Mouse (Mus musculus): ENCODE data around the gene Gns. TPM values are rescaled to one million over a fixed set of nuclear protein-coding genes. Genes with fewer than 3 reads are reported as not detected.
A peak's percentile ranks its signal among the peaks of the same experiment; 100 is the strongest.

Gns gene
- polyA plus RNA-seq, 1 experiment: 42.6 TPM

- TF ChIP-seq CTCF (IDR thresholded peaks at IDR 0.05; ENCODE audit: borderline replicate concordance, extremely low read depth, insufficient read depth, insufficient read length): no peak
- no peak for TF ChIP-seq POLR2A (IDR thresholded peaks at IDR 0.05; ENCODE audit: borderline replicate concordance, extremely low read depth, insufficient read depth, insufficient read length, poor library complexity, severe bottlenecking)
- DNase-seq (ENCODE audit: low read depth): peak; percentile 88
Measured at GRCm38 (mm10) chr10:121340754-121341593, 23.9 kb upstream of the Gns start.

GRCm38 (mm10) chr10:121342260-121342659, 22.6 kb upstream of the Gns start:
- no peak for TF ChIP-seq POLR2A (IDR thresholded peaks at IDR 0.05; ENCODE audit: borderline replicate concordance, extremely low read depth, insufficient read depth, insufficient read length, poor library complexity, severe bottlenecking)
- TF ChIP-seq CTCF (IDR thresholded peaks at IDR 0.05; ENCODE audit: borderline replicate concordance, extremely low read depth, insufficient read depth, insufficient read length): no peak
- DNase-seq (ENCODE audit: low read depth): no peak

DNA sequence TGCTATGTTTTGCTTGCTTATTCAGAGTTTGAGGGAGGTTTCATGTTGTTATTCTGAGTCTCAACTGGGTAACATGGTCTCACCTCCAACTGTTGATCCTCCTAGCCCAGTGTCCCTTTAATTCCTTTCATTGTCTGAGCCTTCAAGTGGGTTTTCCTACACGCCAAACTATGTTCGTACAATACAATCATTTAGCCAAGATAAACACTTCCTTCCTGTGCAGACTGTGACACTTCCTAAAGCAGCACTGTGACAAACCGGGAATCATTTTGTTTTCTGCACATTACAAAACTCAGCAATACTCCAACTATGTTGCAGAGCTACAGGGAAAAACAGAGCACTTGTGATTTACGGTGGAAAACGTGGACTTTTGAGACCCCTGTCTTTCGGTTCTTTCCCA, 21.0 kb upstream of the Gns start:
- DNase-seq (ENCODE audit: low read depth): no peak
- TF ChIP-seq CTCF (IDR thresholded peaks at IDR 0.05; ENCODE audit: borderline replicate concordance, extremely low read depth, insufficient read depth, insufficient read length) (no peak), POLR2A (IDR thresholded peaks at IDR 0.05; ENCODE audit: borderline replicate concordance, extremely low read depth, insufficient read depth, insufficient read length, poor library complexity, severe bottlenecking) (no peak)

- no peak for DNase-seq (ENCODE audit: low read depth)
- TF ChIP-seq POLR2A (IDR thresholded peaks at IDR 0.05; ENCODE audit: borderline replicate concordance, extremely low read depth, insufficient read depth, insufficient read length, poor library complexity, severe bottlenecking): no peak
- no peak for TF ChIP-seq CTCF (IDR thresholded peaks at IDR 0.05; ENCODE audit: borderline replicate concordance, extremely low read depth, insufficient read depth, insufficient read length)
Measured at GRCm38 (mm10) chr10:121349244-121349643, 15.6 kb upstream of the Gns start.

- peak; percentile 67 for DNase-seq (ENCODE audit: low read depth)
- TF ChIP-seq CTCF (IDR thresholded peaks at IDR 0.05; ENCODE audit: borderline replicate concordance, extremely low read depth, insufficient read depth, insufficient read length) (no peak), POLR2A (IDR thresholded peaks at IDR 0.05; ENCODE audit: borderline replicate concordance, extremely low read depth, insufficient read depth, insufficient read length, poor library complexity, severe bottlenecking) (no peak)
Measured at GRCm38 (mm10) chr10:121350357-121351065, 14.4 kb upstream of the Gns start.

DNA sequence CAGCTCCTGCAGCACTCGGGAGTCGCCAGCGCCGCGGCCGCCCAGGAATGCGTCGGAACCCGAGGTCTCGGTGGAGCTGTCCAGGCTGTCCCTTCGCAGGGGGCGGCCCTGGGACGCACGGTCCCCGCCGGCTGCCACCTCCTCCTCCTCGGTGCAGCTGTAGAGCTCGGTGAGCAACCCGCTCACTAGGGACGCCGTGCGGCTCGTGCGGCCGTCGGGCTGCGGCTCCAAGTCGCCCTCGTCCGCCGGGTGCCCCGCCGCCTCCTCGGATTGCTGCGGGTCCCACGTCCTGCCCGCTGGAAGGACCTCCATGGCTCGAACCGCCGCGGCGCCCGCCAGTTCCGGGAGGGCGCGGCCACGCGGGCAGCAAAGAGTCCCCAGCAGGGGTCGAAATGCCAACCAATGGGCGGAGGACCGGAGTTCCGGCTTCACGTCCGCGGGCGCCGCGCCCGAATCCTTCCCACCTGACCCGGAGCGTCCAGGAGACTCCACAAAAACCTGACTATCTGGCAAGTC, 13.8 kb upstream of the Gns start, which contains the start of gene Tbc1d30:
Tbc1d30 (minus strand) TSS at position 213 of the 516 bp plus-strand sequence.
- TF ChIP-seq POLR2A (IDR thresholded peaks at IDR 0.05; ENCODE audit: borderline replicate concordance, extremely low read depth, insufficient read depth, insufficient read length, poor library complexity, severe bottlenecking): no peak
- TF ChIP-seq CTCF (IDR thresholded peaks at IDR 0.05; ENCODE audit: borderline replicate concordance, extremely low read depth, insufficient read depth, insufficient read length): no peak
- DNase-seq (ENCODE audit: low read depth): peak; percentile 52

DNA sequence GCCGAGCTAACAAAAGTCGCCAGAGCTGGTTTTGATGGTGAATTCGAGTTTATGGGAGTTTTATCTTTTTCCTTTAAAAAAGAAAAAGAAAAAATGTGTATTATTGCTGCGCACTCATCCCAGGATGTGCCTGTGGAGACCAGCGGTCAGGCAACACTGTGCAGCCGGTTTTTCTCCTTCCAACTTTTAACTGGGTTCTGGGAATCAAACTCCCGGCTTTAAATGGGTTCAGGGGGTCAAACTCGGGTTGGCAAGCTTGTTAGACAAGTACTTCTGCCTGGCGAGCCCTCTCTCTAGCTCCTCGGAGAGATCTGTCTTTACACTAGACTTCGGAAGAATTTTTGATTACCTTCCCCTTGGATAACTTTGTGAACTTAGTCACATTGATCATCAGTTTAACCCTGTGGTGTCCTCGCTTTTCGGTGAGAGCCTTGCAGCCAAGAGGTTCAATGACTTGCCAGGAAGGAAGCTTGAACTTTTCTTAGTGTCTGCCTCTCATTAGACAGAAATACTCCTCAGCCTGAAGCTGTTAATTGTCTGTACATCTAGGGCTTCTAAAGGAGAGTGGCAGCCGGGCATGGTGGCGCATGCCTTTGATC, 13.1 kb upstream of the Gns start:
- no peak for TF ChIP-seq POLR2A (IDR thresholded peaks at IDR 0.05; ENCODE audit: borderline replicate concordance, extremely low read depth, insufficient read depth, insufficient read length, poor library complexity, severe bottlenecking)
- no peak for TF ChIP-seq CTCF (IDR thresholded peaks at IDR 0.05; ENCODE audit: borderline replicate concordance, extremely low read depth, insufficient read depth, insufficient read length)
- DNase-seq (ENCODE audit: low read depth): no peak

DNA sequence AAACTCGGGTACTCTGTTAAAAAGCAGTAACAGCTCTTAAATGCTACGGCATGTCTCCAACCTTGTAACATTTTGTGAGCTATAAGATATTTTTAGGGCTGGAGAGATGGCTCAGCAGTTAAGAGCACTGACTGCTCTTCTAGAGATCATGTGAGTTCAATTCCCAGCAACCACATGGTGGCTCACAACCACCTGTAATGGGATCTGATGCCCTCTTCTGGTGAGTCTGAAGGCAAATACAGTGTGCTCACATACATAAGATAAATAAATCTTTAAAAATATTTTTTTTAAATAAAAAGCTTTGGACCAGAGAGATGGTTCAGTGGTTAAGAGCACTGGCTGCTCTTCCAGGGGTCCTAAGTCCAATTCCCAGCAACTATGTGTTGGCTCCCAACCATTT, 4.5 kb upstream of the Gns start:
- no peak for DNase-seq (ENCODE audit: low read depth)

GRCm38 (mm10) chr10:121363201-121363600, 1.7 kb upstream of the Gns start:
- TF ChIP-seq POLR2A (IDR thresholded peaks at IDR 0.05; ENCODE audit: borderline replicate concordance, extremely low read depth, insufficient read depth, insufficient read length, poor library complexity, severe bottlenecking) (no peak), CTCF (IDR thresholded peaks at IDR 0.05; ENCODE audit: borderline replicate concordance, extremely low read depth, insufficient read depth, insufficient read length) (no peak)

More for the DNA sequence above, 4.5 kb upstream of the Gns start:
- TF ChIP-seq CTCF (IDR thresholded peaks at IDR 0.05; ENCODE audit: borderline replicate concordance, extremely low read depth, insufficient read depth, insufficient read length) (no peak), POLR2A (IDR thresholded peaks at IDR 0.05; ENCODE audit: borderline replicate concordance, extremely low read depth, insufficient read depth, insufficient read length, poor library complexity, severe bottlenecking) (no peak)

GRCm38 (mm10) chr10:121364306-121364705, 584 bp upstream of the Gns start:
- TF ChIP-seq CTCF (IDR thresholded peaks at IDR 0.05; ENCODE audit: borderline replicate concordance, extremely low read depth, insufficient read depth, insufficient read length) (no peak), POLR2A (IDR thresholded peaks at IDR 0.05; ENCODE audit: borderline replicate concordance, extremely low read depth, insufficient read depth, insufficient read length, poor library complexity, severe bottlenecking) (no peak)
- no peak for DNase-seq (ENCODE audit: low read depth)

More at GRCm38 (mm10) chr10:121363201-121363600, 1.7 kb upstream of the Gns start:
- no peak for DNase-seq (ENCODE audit: low read depth)

GRCm38 (mm10) chr10:121365781-121366272, 937 bp downstream of the Gns start:
- no peak for DNase-seq (ENCODE audit: low read depth)
- TF ChIP-seq POLR2A (IDR thresholded peaks at IDR 0.05; ENCODE audit: borderline replicate concordance, extremely low read depth, insufficient read depth, insufficient read length, poor library complexity, severe bottlenecking): no peak
- TF ChIP-seq CTCF (IDR thresholded peaks at IDR 0.05; ENCODE audit: borderline replicate concordance, extremely low read depth, insufficient read depth, insufficient read length): no peak

Data from brain, embryonic 14.5 days (tissue).